Mouse (Mus musculus) neutrophil, adult 5-6 weeks (primary cell): ENCODE results near the gene Bcat1. TPM values are rescaled to one million over a fixed set of nuclear protein-coding genes. Genes with fewer than 3 reads are reported as not detected.

ENCODE experiments used
- ATAC-seq: fragments of 151-379, 151-347 bp; 2 replicates; pipeline ENCODE4 v1.8.0; 2017; ENCODE audit warnings: mild to moderate bottlenecking, moderate TSS enrichment; ENCODE audit not compliant: insufficient number of reproducible peaks, poor library complexity, low FRiP score, severe bottlenecking; ENCODE audit errors: extremely low read depth
- total RNA-seq: library from RNA; stranded (forward); fragments of 200-1000 nt; gene quantifications from 2 replicates; pipeline ENCODE4 v1.2.3, GENCODE M21; 2017

Bcat1 gene
- total RNA-seq, 1 experiment from 2014 or later = not detected

DNA sequence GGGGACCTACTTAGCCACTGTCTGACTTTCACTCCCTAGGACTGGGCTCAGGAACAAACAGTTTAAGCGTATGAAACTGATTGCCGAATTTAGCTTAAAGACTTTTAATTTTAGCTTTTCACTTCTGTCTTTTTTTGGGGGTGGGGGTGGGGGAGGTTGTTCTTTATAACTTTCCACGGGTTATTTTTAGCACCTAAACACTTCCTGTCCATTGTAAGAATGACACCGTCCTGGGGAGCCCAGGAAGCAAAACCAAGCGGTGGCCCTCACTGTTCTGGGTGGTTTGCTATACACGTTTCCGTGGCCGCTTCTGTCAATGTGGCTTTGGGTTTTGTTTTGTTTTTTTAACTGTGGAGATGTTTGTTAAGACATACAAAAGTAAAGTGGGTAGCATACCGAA lies 24.9 kb upstream of the Bcat1 start:
- ATAC-seq = peak; percentile 61

DNA sequence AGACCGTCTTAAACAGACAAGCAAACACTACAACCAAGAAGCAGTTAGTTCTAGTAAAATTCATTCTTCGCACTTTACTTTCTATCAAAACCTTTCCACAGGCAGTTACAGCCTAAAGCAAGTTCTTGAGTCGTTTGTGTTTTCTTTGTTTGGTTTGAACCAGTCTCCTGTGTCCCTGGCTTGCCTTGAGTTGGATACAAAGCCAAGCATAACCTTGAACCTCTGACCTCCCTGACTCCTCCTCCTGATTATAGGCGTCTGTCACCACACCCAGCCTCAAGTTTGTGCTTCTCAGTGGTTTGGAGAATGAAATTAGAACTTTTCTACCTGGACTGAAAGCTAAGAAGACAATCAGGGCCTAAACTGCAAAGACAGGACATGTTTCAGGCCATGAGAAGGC lies 18.4 kb upstream of the Bcat1 start:
- no peak for ATAC-seq

DNA sequence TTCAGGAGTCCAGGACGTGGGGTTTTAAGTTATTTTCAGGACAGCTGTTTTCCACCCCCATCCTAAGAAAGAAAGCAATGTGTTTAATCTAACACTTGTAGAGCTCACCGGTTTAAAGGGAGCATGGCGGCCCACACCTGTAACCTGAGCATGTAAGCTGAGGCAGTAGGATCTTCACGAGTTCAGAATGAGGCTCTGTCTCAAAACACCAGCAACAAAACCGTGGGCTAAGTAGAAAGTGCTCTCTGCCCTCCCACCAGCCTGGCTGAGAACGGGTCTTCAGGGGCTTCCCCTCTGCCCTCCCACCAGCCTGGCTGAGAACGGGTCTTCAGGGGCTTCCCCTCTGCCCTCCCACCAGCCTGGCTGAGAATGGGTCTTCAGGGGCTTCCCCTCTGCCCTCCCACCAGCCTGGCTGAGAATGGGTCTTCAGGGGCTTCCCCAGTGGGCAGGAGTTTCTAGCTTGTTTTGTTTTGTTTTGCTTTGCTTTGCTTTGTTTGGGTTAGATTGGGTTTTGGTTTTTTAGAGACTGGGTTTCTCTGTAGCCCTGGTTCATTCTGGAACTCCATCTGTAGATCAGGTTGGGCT lies 17.1 kb upstream of the Bcat1 start:
- peak; percentile 10; the same call in 1 of the 2 replicates for ATAC-seq

GRCm38 (mm10) chr6:145091998-145092397 lies 16.0 kb upstream of the Bcat1 start:
- no peak; the same call in 1 of the 2 replicates for ATAC-seq

DNA sequence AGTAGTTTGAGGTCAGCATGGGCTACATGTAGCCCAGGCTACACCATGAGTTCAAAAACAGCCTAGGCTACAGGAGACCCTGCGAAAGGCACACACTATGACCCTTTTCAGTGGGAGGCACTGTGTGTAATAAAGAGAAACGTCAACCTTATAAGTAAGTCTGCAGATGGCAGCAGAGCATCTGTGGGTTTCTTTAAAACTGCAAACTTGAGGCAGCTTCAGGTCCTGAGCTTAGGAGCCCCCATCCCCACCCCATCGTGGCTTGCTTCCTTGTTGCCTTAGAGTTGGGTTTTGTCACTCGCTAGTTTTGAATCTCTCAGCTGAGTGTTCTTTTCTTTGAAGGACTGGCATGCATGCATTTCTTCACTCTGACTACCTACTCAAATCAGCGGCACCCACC lies 14.9 kb upstream of the Bcat1 start:
- no peak for ATAC-seq

GRCm38 (mm10) chr6:145090201-145090863 lies 14.3 kb upstream of the Bcat1 start:
- ATAC-seq = peak; percentile 20; the same call in 1 of the 2 replicates

GRCm38 (mm10) chr6:145089373-145089772 lies 13.4 kb upstream of the Bcat1 start:
- no peak for ATAC-seq

DNA sequence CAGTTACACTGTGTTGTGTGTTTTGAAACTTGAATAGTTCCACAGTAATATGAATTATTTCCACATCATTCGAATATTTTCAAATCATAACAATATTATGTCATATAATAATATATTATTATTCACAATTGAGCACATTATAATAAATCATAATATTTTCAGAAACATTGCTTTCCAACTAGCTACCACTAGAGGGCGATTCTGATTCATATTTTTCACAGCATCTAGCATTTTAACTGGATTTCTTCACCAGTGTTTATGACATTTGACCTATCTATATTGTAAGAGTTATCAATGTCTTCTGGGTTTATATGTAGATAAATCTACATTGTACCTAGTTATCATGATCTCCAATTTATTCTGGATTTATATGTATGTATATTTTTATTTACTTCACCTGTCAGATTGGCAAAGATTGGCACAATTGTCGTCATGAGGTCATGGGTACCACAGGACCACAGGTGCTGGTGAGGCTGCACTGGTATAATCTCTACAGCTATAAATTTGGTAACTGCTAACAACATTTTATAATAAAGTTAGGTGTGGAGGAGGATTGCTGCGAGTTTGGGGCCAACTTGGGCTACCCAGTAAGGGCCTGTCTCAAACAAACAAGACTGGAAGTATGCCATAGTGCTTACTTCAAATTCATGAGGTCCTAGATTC lies 12.6 kb upstream of the Bcat1 start:
- ATAC-seq = no peak

DNA sequence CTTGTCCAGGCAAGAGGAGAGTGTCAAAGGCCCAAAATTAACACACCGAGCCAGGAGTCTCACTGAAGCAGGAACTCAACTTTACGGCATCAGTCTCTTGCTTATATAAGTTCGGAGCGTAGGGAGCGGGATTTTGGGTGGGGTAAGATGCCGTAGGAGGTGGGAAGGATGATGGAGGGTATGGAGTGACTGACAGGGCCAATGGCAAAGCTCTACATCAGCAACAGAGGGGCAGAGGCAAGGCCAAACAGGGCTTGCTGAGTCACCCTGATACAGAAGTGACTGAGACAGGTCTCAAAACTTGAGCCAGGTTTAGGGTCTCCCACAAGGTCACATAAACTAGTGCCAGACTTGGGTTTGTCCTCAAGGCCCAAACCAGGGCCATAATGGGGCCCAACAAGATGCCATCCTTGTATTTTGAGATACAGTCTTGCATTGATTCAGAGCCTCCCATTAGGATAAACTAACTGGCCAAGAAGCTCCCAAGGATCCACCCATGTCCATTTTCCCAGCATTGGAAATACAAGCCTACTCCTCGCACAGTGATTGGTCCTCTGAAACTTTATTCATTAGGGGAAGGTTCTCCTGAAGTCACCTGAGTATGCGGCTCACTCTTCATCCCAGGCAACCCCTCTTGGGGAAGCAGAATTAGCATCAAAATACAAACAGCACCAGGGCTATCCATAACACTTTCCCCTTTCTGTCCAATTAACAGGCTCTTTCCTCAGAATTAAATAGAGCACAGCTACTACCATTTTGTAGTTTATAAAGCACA lies 8.5 kb upstream of the Bcat1 start:
- ATAC-seq = no peak

DNA sequence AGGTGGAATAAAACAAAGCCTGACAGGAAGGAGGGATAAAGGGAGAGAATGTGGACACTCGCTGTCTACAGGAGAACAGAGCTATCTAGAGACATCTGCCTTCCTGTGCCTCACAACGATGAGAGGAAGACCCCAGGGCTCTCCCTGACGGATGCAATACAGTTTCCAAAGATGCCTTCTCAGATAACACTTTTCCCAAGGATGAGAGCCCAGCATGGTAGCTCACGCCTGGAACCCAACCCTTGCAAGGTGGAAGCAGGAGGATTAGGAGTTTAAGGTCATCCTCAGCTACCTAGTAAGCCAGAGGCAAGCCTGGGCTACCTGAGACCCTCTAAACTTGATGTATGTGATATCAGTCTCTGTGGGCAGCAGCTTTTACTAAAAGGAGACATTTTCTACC lies 5.7 kb upstream of the Bcat1 start:
- ATAC-seq = no peak

DNA sequence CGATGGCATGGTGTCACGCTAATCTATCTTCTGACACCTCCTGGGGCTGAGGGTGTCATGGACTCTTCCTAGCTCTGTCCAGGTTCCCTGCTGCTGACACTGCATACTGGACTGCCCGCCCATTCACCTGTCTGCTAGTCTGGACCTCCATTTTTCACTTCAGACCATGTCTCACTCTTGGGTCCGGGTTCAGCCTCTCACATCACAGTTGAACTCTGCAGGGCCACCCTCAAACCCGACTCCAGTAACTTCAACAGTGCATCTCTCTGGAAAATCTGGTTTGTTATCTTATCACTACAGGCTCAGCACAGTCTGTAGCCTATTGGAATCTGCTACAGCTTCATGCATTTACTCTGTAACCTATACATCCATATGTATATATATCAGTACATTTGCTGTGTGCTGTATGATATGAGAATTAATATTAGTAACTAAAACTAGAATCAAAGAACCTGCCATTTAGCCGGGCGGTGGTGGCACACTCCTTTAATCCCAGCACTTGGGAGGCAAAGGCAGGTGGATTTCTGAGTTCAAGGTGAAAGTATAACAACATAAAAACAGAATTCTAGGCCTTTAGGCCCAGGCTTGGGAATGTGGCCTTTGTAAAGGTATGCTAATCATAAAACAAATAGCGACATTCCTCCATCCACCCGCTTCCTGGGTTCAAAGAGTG lies 3.2 kb upstream of the Bcat1 start:
- no peak for ATAC-seq

DNA sequence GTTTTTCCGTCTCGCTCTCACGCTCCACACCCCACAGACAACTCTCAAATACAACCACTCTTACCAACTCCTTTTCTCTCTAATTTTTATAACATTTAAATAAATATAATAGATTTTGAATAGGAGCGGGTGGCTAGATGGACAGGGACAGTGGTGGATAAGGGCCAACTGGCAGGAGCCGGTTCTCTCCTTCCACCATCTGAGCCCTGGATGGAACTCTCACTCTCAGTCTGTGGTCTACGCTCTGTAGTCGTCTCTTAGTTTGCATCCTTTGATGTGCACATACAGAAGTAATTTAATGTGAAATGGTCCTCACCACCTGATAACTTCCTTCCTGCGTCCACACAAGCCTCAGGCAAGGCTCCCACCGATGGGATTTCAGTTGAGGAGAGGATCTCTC lies 302 bp upstream of the Bcat1 start:
- ATAC-seq = no peak

- peak; percentile 54; the same call in 1 of the 2 replicates for ATAC-seq
Observed at GRCm38 (mm10) chr6:145075088-145075547, 866 bp downstream of the Bcat1 start.

DNA sequence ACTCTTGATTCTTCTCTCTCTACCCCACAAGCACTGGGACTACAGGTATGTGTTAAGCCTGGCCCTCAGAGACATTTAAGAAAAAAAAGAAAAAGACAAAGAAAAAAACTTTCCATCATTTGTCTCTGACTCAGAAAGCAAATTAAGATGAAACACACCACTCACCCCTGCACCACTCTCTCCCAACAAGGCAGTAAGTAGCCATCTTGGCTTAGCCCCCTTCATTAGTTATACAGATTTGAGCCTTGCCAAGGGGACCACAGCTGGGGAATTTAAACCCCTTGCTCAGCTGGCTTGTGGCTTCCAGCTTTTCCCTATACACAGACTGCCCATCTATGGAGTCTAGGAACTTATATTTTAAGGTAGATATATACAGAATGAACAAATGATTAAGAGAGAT lies 1.5 kb downstream of the Bcat1 start:
- ATAC-seq = no peak

DNA sequence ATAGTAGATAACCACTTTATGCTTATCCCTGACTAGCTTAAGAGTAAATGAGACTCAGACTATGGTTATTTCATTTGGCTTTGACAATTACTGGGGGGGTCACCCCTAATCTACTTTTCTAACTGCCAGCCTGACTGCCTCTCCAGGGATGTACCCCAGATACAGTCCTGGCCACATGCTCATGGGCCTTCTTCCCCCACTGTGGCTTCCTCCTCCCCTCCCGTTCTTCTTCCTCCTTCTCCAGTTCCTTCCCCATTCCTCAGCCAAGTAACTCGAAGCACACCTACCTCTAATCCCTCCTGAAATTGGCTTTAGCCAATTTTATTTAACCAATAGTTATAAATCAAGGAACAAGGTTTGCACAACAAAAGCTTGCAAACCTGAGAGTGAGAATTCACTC lies 6.1 kb downstream of the Bcat1 start:
- no peak for ATAC-seq

DNA sequence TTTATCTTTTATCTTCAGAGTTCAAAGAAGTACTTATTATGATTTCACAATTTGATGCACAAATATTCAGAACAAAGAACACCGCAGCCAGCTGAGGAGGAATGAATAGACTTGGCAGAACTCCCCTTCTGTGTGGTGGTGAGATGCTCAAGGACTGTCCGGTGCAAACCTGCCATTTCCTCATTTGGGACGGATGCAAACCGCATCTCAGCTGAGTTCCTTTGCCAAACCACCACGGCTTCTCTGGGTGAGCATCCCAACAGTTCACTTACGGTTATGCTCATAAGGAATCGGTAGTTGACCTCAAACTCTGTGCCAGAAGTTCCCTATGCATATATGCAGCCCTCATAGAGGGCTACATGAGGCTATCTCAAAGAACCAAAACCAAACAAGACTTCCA lies 6.6 kb downstream of the Bcat1 start:
- no peak for ATAC-seq

DNA sequence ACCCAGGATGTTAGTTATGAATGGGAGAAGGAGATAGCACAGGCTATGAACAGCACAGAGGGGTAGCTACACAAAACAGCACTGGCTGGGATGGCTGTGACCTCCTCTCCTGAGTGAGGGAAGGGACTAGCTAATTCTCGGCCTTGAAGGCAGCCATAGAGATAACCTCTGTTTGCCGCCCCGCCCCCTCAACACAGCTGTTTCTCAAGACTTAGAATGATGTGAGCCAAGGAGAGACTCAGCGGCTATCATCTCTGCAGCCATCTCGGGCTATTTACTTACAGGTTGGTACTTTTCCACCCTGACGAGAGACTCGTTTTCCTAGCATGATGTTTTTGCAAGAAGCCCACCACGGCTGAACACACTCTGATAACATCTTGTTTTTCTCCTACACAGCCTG lies 8.3 kb downstream of the Bcat1 start:
- ATAC-seq = no peak

DNA sequence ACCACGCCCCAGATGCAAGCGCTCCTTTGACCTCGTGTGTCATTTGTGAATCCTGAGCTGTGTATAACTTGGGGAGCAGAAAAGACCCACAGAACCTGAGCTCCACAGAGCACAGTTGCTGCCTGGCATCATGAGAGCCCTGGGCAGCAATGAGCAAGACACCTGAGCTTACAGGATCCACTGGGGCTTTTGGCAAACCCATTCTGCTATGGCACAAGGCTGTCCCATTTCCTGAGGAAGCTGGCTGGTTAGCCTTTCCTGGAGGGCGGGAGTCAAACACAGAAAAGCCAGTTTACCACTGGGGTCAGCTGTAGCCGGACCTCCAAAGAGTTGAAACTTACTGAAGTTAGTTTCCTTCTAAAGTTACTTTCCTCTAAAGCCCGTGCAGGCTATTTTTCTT lies 9.6 kb downstream of the Bcat1 start:
- ATAC-seq = no peak

DNA sequence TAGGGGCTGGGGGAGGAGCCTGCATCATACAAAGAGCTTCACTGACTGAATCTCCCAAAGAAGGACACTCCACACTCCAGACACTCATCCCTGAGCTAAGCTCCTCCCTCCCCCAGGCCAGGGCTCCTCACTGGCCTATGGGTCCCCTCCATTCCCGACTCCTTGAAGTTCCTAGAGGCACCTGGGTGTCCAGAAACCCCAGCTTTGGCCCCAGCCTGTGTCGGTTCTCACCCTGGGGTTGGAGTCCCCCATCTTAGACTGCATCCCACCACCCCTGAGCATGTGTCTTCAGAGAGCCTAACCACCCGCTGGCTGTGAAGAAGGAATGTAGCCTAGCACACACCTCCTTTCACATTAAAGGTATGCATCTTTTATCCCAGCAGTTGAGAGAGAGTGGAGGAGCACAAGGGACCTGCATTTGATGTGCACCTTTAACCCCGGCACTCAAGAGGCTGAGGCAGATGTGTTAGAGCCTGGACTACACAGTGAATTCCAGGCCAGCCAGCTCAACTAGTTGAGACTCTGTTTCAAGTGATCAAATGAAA lies 10.6 kb downstream of the Bcat1 start:
- ATAC-seq = no peak
